Mouse (Mus musculus) Patski (cell line): ENCODE results near the gene Vipr1. TPM values are rescaled to one million over a fixed set of nuclear protein-coding genes. Genes with fewer than 3 reads are reported as not detected.

Experiments used
- ATAC-seq: fragments of 100-300 bp; one replicate; pipeline ENCODE4 v1.8.0; 2021
- CTCF ChIA-PET: fragments of 350-600 bp; sonication (Branson Sonifier 250); formaldehyde crosslinking; loops from one replicate; lab custom pipeline; 2022; ENCODE audit warnings: inconsistent platforms; lab: Charles Lee
- POLR2A ChIA-PET: fragments of 350-600 bp; sonication (Branson Sonifier 250); formaldehyde crosslinking; loops from one replicate; lab custom pipeline; 2022; ENCODE audit warnings: antibody characterized with exemption, inconsistent platforms; lab: Charles Lee
- DNase-seq: peaks from one replicate; pipeline ENCODE4 v3.0.0-alpha.2; 2011; ENCODE audit warnings: low read depth, low spot score
- H3K27me3 ChIP-seq: fragments of 371-371 bp; one replicate; pipeline ENCODE4 v1.5.1; 2021
- CTCF ChIP-seq: fragments of 100-300 bp; IDR thresholded peaks from one replicate; pipeline ENCODE4 v1.5.1; 2021
- in situ Hi-C: fragments of 300-500 bp; cut with MboI; formaldehyde crosslinking; loops from 3 replicates; pipeline ENCODE4 v1.11.1; 2018; ENCODE audit warnings: low pct_unique_long_range_greater_than_20kb, mixed read lengths
- polyA plus RNA-seq: library from polyadenylated mRNA; unstranded; gene quantifications from one replicate; pipeline ENCODE4 v1.2.3, GENCODE M21; 2021

Vipr1 gene
- polyA plus RNA-seq, 1 experiment from 2014 or later = not detected

DNA sequence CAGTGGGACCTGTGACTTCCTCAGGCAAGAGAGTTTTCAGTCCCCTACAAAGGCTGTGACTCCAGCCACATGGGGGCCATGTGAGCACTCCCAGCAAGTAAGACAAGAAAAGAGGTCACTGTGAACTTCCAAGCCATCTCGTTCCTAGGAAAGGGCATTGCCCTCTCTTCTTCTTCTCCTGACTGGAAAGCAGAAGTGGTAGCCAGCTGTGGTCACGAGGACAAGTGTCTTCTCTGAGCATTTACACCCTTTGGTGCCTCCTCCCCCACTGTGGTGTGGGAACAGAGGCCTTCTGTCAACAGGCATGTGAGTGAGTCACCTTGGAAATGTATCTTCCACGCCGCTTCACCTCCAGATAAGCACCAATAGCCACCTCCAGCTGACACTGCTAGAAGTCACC lies 10.6 kb upstream of the Vipr1 start:
- no peak for ATAC-seq
- no peak for DNase-seq
- no peak for TF ChIP-seq CTCF
- in situ Hi-C loops = no loop called here
- H3K27me3 ChIP-seq = peaks cover 40% of the 10 kb centered on the region
- ChIA-PET CTCF (interaction anchor here (1.1 to 1.4 kb wide), 3 partner anchors 8 to 27 kb away, joined by 3 read pairs; partner anchors contain the start of genes Lyzl4 and Vipr1), POLR2A (no interaction called here)

GRCm38 (mm10) chr9:121632891-121633290 lies 9.6 kb upstream of the Vipr1 start:
- ChIA-PET CTCF (interaction anchor here (1.1 to 1.4 kb wide), 3 partner anchors 9 to 28 kb away, joined by 3 read pairs; partner anchors contain the start of genes Lyzl4 and Vipr1), POLR2A (no interaction called here)
- TF ChIP-seq CTCF = no peak
- in situ Hi-C loops = no loop called here
- no peak for ATAC-seq
- peaks cover 45% of the 10 kb centered on the region for H3K27me3 ChIP-seq
- no peak for DNase-seq

GRCm38 (mm10) chr9:121633306-121633705 lies 9.2 kb upstream of the Vipr1 start:
- in situ Hi-C loops = no loop called here
- ChIA-PET CTCF (interaction anchor here (1.3 to 1.4 kb wide), 2 partner anchors 9 to 28 kb away, joined by 3 read pairs; no protein-coding TSS in a partner anchor), POLR2A (no interaction called here)
- DNase-seq (no peak), ATAC-seq (no peak)
- H3K27me3 ChIP-seq = peaks cover 49% of the 10 kb centered on the region
- TF ChIP-seq CTCF = no peak

GRCm38 (mm10) chr9:121635835-121636576 lies 6.5 kb upstream of the Vipr1 start:
- CTCF ChIA-PET = no interaction called here
- ATAC-seq = no peak
- POLR2A ChIA-PET = no interaction called here
- no peak for DNase-seq
- peaks cover 58% of the 10 kb centered on the region for H3K27me3 ChIP-seq
- in situ Hi-C loops = no loop called here
- TF ChIP-seq CTCF = no peak

DNA sequence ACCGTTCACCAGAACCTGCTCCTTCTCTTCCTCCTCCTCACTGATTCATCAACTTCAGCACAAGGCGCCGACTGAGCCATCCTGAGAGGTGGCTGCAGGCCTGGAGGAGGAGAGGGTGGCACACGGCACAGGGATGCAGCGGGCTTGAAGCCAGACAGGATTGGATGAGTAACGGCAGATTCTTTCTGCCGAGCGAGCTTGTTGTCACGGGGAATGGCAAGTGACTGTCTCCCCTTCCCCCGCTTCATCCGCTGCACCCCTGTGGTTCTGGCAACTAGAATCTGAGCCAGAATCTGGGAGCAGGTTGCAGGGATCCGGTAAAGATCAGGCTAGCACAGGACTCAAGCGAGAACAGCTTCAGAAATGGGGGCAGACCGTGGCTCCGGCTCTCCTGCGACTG lies 2.7 kb upstream of the Vipr1 start:
- ChIA-PET POLR2A (no interaction called here), CTCF (no interaction called here)
- no peak for TF ChIP-seq CTCF
- peaks cover 68% of the 10 kb centered on the region for H3K27me3 ChIP-seq
- no peak for ATAC-seq
- in situ Hi-C loops = no loop called here
- DNase-seq = no peak

GRCm38 (mm10) chr9:121641235-121641915 lies 1.1 kb upstream of the Vipr1 start:
- ChIA-PET POLR2A (no interaction called here), CTCF (interaction anchor here (1.2 kb wide), 1 partner anchor 9 kb away, joined by 3 read pairs; no protein-coding TSS in a partner anchor)
- no peak for ATAC-seq
- H3K27me3 ChIP-seq = peaks cover 62% of the 10 kb centered on the region
- in situ Hi-C loops = no loop called here
- TF ChIP-seq CTCF = no peak
- DNase-seq = no peak

GRCm38 (mm10) chr9:121642001-121642400 lies 515 bp upstream of the Vipr1 start, which contains the start of gene Lyzl4:
Gene Lyzl4 (minus strand): TSS chr9:121642096.
- ATAC-seq = peak; percentile 50
- in situ Hi-C loops = no loop called here
- no peak for DNase-seq
- ChIA-PET POLR2A (no interaction called here), CTCF (interaction anchor here (1.2 kb wide), 1 partner anchor 10 kb away, joined by 3 read pairs; no protein-coding TSS in a partner anchor)
- H3K27me3 ChIP-seq = peaks cover 56% of the 10 kb centered on the region
- no peak for TF ChIP-seq CTCF

DNA sequence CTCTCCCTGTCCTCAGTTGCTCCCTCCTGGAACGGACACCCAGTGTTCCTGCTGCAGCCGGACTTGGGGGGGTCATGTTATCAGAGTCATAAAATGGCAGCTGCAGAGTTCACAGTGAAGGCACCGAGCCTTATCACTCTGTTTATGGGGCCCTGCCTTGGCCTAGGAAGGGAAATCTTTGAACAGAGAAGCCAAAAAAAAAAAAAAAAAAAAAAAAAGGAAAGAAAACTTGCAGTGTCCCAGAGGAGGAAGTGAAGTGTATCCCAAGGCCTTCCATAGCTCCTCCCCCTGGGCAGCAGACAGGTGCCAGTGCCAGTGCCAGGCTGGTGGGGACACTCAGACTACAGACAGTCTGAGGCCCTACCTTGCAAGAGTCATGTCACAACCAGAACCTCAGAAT lies 2.3 kb downstream of the Vipr1 start:
- TF ChIP-seq CTCF = no peak
- POLR2A ChIA-PET = interaction anchor here (0.6 kb wide), 1 partner anchor 25 kb away, joined by 3 read pairs; no protein-coding TSS in a partner anchor
- peaks cover 58% of the 10 kb centered on the region for H3K27me3 ChIP-seq

DNA sequence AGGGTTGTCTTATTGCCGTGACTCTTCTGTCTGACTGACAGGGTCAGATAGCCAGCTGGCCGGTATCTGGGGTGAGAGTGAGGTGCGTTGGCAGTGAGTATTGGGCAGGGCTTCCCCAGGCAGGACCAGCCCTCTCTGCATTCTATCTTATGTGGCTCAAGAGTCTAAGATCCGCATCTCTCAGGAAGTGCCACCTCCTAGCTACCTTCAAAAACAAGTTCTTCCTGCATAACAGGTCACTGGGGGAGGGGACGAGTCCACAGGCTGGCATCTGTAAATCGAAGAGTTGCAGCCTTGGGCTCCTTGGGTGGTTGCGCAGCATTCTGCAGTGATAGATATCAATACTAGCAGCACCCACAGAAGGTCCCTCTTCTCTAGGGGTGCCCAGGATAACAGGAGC lies 4.5 kb downstream of the Vipr1 start:
- in situ Hi-C loops = no loop called here
- ChIA-PET POLR2A (no interaction called here), CTCF (no interaction called here)
- ATAC-seq = no peak
- no peak for DNase-seq
- peaks cover 55% of the 10 kb centered on the region for H3K27me3 ChIP-seq
- TF ChIP-seq CTCF = no peak

More for the DNA sequence above, 2.3 kb downstream of the Vipr1 start:
- DNase-seq (no peak), ATAC-seq (no peak)
- in situ Hi-C loops = no loop called here
- CTCF ChIA-PET = no interaction called here

DNA sequence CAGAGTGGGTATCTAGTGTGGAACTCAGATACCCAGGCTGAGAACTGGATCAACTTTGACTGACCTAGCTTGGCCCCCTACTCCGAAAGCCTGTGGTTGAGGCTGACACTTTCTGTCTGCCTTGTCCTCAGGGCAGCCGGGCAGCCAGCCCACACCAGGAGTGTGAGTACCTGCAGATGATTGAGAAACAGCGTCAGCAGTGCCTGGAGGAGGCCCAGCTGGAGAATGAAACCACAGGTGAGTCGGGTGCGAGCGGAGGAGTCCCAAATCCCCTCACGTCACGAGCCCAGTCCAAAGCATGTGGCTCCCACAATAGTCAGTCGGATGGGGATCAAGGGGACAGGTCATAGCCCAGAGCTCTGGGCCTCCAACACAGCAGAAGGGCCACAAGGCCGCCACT lies 11.2 kb downstream of the Vipr1 start:
- TF ChIP-seq CTCF = no peak
- H3K27me3 ChIP-seq = peaks cover 64% of the 10 kb centered on the region
- ChIA-PET CTCF (no interaction called here), POLR2A (no interaction called here)
- in situ Hi-C loops = no loop called here
- ATAC-seq = no peak
- no peak for DNase-seq

DNA sequence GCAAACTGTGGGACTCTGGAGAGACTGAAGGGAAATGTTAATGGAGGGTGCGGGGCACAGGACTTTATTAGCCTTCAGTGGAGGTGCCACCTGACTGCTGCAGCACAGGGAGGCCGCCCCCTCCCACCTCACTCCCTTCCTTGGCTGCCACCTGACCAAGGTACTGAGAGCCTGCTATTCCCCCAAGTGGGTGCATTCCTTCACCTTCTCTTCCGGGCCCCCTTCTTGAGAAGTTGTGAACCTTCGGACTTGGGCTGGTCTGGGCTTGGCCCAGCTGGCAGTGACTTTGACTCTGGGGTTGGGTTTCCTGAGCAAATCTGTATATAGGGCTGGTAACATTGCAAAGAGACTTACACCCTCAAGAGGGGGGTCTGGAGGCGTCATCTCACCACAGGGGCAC lies 13.8 kb downstream of the Vipr1 start:
- ChIA-PET POLR2A (no interaction called here), CTCF (no interaction called here)
- no peak for DNase-seq
- peaks cover 67% of the 10 kb centered on the region for H3K27me3 ChIP-seq
- no peak for ATAC-seq
- TF ChIP-seq CTCF = no peak
- in situ Hi-C loops = no loop called here
